Mouse (Mus musculus) activated CD4-positive, CD25-positive, alpha-beta regulatory T cell (primary cell): ENCODE measurements around the gene Defa23. TPM values are rescaled to one million over a fixed set of nuclear protein-coding genes. Genes with fewer than 3 reads are reported as not detected.

Experiments
- polyA plus RNA-seq, 2 experiments: library from polyadenylated mRNA; unstranded; fragments of 100-300 nt; shearing (Covaris generic); gene quantifications; one replicate each; pipeline ENCODE4 v1.2.1; 2017

Gene Defa23
- polyA plus RNA-seq: not detected

DNA sequence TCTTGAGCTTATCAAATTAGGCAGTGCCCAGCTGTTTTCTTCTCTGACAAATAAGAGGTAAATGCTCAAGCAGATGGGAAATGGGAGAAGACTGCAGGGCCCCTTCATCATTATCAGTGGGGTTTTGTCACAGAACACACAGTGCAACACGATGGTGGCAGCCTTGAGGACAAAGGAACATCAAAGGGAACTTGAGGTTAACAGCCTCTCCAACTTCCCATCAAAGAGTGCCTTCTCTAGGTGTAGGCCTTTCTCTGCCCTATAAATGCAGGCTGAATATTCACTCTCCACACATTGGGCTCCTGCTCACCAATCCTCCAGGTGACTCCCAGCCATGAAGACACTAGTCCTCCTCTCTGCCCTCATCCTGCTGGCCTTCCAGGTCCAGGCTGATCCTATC, at the start of gene Defa23:
Gene Defa23 (plus strand): TSS at position 301 of the 400 bp plus-strand sequence.

DNA sequence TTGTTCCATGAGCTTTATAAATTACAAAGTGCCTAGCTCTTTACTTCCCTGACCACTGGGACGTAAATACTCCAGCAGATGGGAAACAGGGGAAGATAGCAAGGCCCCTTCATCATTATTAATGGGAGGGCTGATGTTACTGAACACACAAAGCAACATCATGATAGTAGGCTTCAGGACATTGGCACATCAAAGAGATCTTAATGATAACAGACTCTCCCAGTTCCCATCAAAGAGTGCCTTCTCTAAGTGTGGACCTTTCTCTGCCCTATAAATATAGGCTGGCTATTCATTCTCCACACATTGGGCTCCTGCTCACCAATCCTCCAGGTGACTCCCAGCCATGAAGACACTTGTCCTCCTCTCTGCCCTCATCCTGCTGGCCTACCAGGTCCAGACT, 29.6 kb upstream of the Defa23 start, which contains the start of gene Defa21:
Gene Defa21 (plus strand): TSS at position 301 of the 400 bp plus-strand sequence.

DNA sequence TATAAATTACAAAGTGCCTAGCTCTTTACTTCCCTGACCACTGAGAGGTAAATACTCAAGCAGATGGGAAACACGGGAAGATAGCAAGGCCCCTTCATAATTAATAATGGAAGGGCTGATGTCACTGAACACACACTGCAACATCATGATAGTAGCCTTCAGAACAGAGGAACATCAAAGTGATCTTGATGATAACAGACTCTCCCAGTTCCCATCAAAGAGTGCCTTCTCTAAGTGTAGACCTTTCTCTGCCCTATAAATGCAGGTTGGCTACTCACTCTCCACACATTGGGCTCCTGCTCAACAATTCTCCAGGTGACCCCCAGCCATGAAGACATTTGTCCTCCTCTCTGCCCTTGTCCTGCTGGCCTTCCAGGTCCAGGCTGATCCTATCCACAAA, 9.9 kb downstream of the Defa23 start, which contains the start of gene Defa35:
Gene Defa35 (plus strand): TSS at position 301 of the 400 bp plus-strand sequence.

DNA sequence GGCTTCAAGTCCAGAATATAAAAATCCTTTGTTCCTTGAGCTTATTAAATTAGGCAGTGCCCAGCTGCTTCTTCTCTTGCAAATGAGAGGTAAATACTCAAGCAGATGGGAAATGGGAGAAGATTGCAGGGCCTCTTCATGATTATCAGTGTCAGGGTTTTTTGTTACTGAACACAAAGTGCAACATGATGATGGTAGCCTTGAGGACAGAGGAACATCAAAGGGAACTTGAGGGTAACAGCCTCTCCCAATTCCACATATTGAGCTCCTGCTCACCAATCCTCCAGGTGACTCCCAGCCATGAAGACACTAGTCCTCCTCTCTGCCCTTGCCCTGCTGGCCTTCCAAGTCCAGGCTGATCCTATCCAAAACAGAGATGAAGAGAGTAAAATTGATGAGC, 29.3 kb downstream of the Defa23 start, which contains the start of gene Defa25:
Gene Defa25 (plus strand): TSS at position 301 of the 400 bp plus-strand sequence.

DNA sequence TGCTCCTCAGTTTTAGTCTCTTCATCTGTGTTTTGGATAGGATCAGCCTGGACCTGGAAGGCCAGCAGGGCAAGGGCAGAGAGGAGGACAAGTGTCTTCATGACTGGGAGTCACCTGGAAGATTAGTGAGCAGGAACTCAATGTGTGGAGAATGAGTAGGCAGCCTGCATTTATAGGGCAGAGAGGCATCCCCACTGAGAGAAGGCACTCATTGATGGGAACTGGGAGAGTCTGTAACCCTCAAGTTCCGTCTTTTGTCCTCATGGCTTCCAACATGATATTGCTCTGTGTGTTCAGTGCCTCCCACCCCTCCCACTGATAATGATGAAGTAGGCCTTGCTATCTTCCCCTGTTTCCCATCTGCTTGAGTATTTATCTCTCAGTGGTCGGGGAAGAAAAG, 41.1 kb downstream of the Defa23 start, which contains the start of gene Gm14851:
Gene Gm14851 (minus strand): TSS at position 101 of the 400 bp plus-strand sequence.

Other genes starting within 250 kb of the Defa23 start
- not detected for gene Defb33, start 162.4 kb upstream of the Defa23 start, polyA plus RNA-seq
- 1 to 10 TPM in 1 of 2 experiments, not detected in 1; 1.0 TPM for gene Gm15056, start 152.4 kb upstream of the Defa23 start, polyA plus RNA-seq
- not detected for gene Gm6040, start 133.0 kb upstream of the Defa23 start, polyA plus RNA-seq
- gene AY761185, start 110.3 kb upstream of the Defa23 start, polyA plus RNA-seq: not detected
- gene Defa21, start 29.5 kb upstream of the Defa23 start, polyA plus RNA-seq: not detected
- gene Defa35, start 10.0 kb downstream of the Defa23 start, polyA plus RNA-seq: not detected
- gene Defa25, start 29.4 kb downstream of the Defa23 start, polyA plus RNA-seq: not detected
- not detected for gene Gm14851, start 41.0 kb downstream of the Defa23 start, polyA plus RNA-seq
- not detected for gene Defa30, start 79.6 kb downstream of the Defa23 start, polyA plus RNA-seq
- not detected for gene Defa22, start 107.2 kb downstream of the Defa23 start, polyA plus RNA-seq
- not detected for gene Defa31, start 136.6 kb downstream of the Defa23 start, polyA plus RNA-seq
- gene Gm15293, start 146.5 kb downstream of the Defa23 start, polyA plus RNA-seq: not detected
- not detected for gene Gm15292, start 194.7 kb downstream of the Defa23 start, polyA plus RNA-seq